Mouse (Mus musculus): Measurements from ENCODE around the gene B3galt5.

B3galt5 gene

DNA sequence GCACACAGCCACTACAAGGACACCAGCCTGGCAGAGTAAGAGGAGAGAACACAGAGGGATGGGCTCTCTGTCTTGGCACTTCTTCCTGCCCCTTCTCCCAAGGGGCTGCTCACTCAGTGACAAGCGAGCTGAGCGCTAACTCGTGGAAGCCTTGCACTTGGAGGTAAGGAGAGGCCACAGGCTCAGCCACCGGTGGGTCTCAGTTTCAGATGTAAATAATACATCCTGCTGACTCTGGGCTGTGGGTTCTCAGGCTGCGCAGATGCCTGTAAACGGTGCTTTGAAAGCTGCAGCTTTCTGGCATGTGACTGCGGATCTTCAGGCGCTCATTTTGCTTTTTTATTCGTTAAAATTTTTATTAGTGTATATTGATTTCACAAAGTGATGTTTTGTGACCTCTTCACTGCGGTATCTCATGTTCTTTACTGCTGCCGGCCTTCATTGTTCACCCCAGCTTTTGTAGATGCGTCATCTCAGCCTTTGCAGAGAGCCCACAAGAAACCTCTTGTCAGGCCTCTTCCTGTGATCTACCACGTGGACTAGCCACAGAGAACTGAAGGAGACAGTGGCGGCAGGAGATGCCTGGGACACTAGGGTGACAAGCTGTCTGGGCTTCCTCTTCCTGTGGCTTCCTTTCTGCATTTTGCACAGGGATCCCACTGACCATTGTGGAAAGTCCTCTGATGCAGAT is 37.5 kb downstream of the B3galt5 start:
- DNase-seq: no peak

DNA sequence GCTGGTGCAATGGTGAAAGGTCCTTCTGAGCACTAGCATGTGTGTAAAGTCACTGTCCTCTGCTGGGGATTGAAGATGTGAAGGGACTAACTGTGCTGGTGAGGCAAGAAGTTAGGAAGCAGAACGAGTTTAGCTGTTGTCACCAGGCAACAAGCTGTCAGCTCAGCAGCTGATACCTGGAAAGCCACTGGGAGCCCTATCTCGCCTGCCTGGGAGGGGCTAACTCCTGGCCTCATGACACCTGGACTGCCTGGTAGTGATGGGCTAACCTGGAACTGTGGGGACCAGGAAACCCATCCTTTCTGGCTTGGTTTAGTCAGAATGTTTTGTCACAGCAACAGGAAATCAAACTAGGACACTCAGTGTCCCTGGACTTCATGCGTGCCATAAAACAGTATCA is 41.0 kb downstream of the B3galt5 start:
- DNase-seq: no peak

DNA sequence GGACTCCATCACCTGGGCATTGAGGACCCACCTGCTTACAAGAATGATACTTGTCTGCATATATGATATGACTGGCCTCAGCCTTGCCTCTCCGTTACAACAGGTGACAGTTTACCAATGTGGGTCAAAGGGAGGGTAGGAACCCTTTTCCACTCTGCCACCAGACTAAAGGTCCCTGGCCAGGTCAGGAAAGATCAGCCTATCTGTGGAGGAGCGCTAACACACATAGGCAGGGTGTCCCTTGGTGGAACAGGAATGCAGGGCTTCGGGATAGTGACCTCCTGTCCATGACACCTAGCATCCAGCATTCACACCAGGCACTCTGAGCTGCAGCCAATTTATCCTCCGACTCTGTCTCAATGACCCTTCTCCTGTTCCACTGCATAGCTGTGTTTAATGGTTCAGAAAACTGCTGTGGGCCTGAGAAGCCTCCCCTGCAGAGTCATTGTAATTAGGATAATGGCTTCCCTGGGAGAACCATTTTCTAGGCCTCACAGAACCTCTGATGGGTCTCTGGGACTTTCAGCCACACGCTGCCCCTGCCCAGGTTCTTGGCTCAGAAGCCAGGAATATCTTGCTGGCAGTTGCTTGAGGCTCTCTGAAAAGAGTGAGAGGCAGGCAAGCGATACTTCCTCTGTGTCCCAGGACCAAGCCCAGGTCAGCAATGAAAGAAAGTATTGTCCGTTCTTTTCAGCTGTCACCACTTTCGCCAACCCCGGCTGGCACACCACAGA is 43.1 kb downstream of the B3galt5 start:
- DNase-seq: peak; percentile 9 to 35

DNA sequence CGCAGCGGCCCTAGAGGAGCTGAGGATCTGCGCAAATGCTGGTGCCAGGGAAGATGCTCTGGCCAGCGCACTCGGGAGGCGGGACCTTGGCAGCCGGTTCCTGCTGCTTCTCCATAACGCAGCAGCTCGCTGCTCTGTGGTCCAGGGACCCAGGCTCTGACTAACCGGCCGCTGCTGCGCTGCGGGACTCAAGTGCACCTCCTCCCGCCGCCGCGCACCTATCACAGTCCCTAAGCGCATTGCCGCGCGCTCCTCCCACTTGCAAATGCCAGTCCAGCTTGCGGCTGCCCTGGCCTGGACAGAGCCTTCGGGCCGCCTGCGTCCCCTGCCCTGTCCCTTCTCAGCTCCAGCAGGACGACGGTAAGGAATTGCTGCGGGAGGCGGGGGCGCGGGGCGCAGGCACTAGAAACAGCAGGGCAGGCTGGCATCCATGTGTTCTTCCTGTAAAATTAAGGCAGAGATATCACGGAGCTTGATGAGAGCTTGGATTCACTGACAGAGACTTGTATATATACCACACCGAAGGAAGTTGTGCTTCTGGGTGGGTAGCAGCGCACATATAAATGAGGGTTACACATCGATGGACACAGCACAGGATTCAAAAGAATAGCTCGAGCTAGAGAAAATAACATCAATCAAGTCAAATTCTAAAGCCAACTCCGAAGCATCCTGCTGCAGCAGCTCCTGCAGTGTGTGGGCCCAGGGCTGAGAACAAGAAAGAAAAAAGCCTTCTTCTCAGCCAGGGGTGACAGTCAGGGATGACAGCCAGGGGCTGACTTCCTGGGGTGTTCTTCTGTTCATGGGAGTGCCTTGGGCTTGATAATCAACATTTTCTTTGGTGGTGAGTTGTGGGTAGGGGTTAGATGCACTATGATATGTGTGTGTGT is 45.4 kb downstream of the B3galt5 start:
- peak; percentile 74 to 85 for DNase-seq

DNA sequence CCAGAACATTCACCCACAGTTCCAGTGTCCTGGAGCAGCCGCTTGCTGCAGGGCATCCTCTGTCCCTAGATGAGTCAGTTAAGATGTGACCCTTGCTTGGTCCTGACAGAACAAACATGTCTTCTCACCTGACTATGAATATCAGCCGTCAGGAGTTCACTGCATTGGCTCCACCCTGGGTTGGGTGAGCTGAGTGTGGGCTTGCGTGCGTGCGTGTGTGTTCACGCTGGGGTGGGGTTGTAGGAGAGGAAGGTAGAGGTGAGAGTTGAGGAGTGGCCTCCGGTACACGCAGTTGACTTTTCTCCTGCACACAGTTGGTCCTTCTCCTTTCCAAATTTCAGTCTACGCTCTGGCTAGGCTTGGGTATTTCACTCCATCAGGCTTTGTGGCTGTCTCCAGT is 47.0 kb downstream of the B3galt5 start:
- DNase-seq: no peak

DNA sequence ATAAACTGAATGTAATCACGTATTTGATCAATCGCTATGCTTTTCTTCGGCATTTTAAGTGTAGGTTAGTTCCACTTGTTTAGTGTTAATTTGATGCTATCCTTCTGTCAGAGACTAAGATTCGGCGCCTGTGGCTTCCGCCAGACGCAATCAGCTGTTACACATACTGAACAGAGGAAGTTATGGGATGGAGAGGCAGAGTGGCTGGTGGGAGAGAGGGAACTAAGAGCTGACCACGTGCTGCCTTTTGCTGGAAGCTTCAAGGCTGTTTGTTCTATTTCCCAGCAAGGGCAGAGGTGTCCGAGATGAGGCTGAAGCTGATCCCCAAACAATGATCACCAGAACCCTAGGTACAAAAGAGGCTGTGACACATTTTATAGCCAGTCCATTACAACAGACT is 56.3 kb downstream of the B3galt5 start:
- DNase-seq: no peak

DNA sequence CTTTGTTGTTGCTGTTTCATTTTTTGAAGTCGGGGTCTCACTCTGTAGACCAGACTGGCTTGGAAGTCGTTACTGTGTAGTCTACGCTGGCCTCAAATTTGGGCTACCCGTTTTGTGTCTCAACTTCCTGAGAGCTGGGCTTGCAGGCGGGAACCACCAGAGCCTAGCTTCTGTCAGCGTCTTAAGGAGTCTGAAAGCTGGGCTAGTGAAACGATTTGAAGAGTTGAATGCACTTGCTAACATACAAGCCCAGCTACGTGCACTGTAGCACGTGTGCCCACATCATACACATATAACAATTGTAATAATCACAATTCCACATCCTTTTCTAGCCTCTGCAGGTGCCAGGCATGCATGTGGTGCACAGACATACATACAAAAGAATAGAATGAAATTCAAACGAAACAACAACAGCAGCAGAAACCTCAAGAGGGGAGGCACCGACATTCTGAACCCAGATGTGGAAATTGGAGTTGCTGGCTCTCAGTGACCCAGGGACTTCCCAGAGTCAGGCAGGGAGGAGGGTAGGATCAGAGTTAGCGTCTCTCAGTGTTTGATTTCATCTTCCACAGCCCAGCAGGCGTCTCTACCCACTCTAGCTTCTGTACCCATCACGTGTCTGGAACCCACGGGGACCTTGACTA is 57.1 kb downstream of the B3galt5 start:
- DNase-seq: no peak

DNA sequence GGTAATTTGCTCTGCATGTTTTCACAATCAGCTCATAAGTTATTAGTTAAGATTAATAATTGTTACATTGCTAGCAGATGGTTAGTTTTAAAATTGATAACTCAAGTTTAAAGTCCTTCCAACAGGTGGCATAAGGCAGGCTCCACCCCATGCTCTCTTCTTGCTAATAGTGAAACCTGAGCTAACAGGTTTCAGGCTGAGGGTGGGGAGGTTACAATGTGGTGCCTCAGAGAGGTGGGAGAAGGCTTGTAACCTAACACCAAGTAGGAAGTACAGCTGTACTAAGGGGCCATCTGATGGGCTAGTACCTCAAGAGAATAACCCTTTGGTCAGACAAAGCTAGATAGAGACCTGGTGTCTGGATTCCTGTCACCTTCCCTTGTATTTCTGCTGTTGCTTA is 62.5 kb downstream of the B3galt5 start:
- DNase-seq: no peak

DNA sequence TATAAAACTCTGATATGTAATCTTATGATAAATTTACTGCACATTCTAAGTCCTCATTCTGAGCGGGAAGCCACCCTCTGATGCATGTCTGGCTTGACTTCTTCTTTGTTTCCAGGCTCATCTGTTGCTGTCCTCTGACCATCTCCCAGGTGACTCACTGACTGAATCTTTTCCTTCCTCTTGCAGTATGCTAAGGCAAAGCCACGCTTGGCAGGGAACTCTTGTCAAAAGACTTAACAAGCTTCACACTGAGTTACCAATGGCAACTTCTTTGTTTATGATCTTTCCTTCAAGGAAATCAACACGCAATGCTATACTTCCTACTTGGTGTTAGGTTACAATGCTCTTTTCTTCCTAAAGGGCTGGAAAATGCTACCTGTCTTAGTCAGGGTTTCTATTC is 63.0 kb downstream of the B3galt5 start:
- DNase-seq: no peak

DNA sequence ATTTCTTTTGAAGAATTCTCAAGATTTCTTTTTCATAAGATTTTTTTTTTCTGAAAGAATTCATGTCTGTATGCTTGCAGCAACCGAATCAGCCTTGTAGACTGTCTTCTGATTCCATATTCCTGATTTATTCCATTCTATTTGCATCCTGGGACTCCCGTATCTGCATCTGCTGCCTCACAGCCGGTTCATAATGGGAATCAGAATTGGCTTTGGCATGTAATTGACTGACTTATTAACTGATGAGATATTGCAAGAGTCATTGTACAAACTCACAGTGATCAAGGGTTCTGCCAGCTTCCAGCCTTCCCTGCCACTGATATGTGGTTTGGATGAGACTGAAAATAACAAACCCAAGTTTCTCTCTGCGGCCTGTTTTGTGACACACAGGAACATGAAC is 67.8 kb downstream of the B3galt5 start:
- no peak for DNase-seq

DNA sequence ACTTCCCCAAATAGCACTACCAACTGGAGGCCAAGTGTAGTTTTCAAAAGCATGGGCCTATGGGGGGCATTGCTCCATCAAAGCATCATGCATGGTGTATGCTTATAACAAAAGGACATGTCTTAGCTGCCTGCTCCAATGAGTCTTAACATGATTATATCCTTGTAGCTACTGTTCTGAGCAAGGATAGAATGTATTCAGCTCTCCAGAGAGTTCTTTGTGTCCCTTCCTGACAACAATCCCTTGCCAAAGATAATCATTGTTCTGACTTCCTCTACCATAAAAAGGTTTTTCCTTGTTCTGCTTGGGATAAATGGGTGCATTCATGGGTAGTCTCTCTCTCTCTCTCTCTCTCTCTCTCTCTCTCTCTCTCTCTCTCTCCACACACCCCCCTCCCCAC is 68.8 kb downstream of the B3galt5 start:
- no peak for DNase-seq

DNA sequence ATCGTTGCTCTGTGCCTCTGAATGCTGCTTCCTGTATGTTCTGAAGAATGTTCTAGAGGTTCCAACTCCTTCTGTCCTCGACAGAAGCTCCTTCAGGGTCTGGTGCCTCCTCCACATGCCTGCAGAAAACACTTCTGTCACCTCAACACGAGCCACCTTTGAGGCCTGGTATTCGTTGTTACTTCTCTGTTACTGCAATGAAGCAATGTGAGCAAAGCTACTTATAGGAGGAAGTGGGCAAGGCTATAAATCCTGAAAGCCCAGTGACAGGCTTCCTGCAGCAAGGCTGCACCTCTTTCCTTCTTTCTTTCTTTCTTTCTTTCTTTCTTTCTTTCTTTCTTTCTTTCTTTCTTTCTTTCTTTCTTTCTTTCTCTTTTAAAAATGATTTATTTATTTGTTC is 71.3 kb downstream of the B3galt5 start:
- no peak for DNase-seq

DNA sequence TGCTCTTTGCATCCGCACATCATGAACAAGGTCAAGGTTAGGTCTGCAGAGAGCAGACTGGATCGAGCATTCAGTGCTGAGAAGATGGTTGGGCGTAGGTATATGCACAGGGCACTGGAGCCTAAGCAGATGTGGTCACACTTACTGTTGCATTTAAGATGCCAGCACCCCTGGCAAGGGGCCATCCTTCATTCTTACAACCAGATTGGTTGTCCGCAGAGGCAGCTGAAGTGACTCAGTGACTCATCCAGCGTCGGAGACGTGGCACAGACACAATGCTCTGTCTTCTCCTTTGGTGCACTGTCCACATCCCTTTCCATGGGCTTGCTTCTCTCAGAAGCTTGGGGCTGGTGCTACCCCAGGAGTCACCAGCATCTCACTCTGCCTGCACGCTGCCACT is 82.2 kb downstream of the B3galt5 start:
- DNase-seq: no peak

DNA sequence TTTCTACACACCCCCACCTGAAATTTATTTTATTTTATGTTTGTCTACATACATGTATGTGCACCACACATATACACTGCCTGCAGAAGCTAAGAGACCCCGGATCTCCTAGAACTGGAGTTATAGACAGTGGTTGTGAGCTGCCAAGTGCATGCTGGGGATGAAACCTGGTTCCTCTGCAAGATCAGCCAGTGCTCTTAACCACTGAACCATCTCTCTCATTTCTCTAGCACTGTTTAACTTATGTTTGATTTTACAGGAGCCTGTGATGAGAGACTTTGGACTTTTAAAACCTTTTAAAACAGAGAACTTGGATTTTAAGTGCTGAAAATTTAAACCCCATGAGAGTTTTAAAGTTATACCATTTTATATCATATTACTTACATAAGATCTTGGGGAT is 87.1 kb downstream of the B3galt5 start:
- no peak for DNase-seq

DNA sequence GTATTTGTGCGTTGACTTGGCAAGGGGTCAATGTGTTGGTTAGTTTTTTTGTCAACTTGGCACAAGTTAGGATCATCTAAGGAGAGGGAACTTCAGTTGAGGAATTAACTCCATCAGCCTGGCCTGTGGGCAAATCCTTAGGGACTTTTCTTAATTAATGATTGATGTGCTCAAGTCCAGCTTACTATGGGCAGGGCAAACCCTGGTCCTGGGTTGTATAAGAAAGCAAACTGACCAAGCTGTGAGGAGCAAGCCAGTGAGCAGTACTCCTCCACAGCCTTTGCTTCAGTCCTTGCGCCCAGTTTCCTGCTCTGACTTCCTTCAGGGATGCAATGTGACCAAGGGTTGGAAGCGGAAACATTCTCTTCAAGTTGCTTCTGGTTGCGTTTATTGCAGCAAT is 87.6 kb downstream of the B3galt5 start:
- peak; percentile 28 to 31 for DNase-seq

DNA sequence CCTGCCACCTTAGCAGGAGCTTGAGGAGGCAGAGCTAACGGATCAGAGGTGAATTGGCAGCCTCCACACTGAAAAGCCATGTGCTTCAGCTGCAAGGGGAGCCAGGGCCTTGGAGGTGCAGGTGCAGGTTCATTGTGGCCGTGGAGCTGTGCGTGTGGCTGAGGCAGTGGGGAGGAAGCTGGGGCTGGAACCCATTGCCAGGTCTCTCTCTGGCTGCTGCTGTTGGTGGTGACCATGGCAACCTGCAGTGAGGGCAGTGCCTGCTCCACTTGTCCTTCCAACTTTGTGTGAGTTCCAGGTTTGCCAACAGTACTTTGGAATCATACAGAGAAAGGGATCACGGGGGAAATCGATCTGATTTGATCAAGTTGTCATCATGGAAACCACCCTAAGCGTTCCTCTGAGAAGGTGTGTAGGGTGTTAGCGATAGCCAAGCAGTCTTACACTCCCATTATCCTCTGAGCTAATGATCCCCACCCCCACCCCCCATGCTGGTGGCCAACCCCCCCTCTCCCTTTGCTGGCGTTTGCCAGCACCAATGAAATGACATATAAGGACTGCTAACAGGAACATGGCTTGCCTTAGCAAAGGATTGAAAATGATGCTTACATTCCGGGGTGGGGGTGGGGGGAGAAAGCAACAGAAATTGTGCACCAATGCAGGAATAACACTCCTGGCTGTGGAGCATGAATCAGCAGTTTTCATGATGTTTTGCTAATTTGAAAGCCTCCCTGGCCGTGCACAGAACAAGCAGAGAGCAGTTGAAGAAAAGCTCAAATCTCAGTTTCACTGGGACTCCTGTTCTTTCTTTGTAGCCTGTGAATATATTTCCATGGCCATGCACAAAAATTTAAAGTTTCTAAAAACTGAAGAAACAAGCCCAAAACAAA is 90.8 kb downstream of the B3galt5 start:
- peak in 1 of 2 experiments; percentile 26 for DNase-seq

DNA sequence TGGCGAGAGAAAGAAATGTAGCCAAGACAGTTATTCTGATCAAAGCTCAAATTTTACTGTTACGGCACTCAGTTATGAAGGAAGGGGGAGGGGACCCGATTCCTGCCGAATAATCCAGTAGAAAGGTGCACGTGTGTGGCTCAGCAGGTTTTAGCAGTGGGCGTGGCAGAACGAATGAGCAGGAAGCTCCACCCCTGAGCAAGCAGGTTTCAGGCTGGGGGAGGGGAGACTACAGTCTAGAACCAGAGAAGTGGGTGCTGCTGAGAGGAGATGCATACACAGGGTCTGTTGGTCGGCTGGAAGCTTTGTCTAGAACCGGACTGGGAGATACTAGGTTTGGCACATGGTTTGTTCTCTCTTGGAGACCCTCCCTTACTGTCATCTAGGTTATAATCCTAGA is 91.7 kb downstream of the B3galt5 start:
- peak; percentile 33 to 59 for DNase-seq

DNA sequence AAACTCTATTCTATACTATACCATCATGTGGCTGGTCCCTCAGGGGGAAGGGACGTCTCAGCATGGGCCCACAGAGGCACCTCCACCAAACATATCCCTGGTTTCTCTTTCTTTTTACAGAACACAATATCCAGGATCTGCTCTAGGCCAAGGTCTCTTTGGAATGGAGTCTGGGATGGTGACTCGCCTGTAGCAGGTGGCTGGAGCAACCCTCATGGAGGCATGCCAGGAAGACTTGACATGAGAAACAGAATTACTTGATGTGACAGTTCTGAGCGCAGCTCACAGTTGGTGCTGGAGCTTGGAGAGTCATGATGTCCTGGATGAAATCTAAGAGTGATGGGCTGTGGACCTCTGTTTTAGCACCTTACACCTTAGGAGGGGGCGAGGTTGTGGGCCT is 104.0 kb downstream of the B3galt5 start:
- no peak for DNase-seq

DNA sequence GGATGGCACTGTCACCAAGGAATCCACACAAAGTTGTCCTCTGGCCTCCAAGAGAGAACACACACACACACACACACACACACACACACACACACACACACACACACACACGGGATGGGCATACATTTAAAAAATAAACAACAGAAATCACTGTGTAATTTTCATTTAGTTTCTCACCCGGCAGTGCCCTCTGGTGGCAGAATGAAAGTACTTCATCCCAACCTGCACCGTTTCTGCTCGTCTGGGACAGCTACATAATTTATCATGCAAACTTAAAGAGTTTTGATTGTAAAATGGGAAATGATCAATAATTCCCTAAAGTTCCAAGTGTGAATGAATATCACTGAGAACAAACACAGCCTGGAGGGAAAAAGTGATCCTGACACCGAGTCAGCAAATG is 105.7 kb downstream of the B3galt5 start:
- DNase-seq: peak; percentile 73 to 75

DNA sequence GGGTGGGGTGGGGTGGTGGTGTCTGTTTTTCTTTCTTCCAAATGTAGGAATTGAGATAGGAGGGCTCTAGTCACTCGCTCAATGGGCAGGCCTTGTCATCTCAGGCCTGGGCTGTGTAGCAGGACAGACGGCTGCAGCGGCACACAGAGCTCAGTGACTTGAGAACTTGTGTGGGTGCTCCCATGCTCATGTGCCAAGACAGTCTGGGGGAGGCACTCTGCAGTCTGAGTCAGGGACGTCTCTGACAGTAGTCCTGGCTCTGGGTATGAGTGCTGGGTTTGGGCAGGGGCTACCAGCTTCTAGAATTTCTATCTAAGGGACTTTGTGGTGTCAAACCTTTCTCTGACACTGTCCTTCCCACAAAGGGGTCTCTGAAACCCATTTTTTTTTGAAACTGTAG is 106.3 kb downstream of the B3galt5 start:
- no peak for DNase-seq

DNA sequence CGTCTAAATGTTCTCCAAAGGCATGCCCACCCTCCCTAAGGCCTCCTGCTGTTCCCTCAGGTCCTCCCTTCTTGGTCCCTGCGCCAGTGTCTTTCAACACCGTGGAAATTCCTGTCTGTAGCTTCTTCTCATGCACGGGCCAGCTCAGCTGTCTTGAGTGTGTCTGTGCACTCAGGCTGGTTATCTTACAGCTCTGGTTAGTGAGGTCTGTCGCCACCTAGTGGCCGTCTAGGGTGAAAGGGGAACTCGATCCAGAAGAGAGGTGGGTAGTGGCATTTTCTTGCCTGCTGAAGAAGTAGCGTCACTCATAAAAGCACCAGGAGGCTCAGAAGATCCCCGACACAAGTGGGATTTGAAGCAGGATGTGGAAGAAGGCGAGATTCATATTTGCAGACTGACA is 109.5 kb downstream of the B3galt5 start:
- peak; percentile 90 to 91 for DNase-seq

DNA sequence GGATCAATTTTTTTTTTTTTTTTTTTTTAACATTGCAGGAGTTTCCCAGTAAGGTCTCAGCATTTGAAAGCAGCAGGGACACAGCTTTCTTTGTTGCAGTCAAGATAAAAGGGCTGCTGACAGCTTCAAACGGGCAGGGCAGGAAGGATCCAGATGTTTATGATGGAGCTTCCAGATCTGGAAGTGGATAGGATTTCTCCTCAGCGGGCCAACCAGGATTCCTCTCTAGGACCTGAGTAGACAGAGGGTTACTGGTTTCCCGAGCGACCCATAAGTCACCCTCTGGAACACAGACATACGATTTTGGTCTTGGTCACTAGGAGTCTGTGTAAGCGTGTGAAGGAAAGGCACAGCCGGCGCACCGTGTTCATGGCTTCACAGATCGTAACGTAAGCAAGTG is 112.5 kb downstream of the B3galt5 start:
- peak in 1 of 2 experiments; percentile 35 for DNase-seq
